Mouse (Mus musculus) limb, embryonic 11.5 days (tissue): Measurements from ENCODE around the gene Wnt10a. TPM values are rescaled to one million over a fixed set of nuclear protein-coding genes. Genes with fewer than 3 reads are reported as not detected.

Experiments used
- ATAC-seq: fragments of 200-750 bp; cut with Nextera tagmentation; 2 replicates; pipeline ENCODE4 v1.8.0; 2017; ENCODE audit warnings: low read depth; ENCODE audit not compliant: insufficient number of reproducible peaks, low FRiP score, low TSS enrichment
- DNase-seq: peaks from one replicate; pipeline ENCODE4 v3.0.0-alpha.2; 2015; ENCODE audit warnings: low spot score
- H3K27ac ChIP-seq: fragments of 300-500 bp; sonication (generic); replicated peaks from 2 replicates; pipeline ENCODE4 v1.5.1; 2014; ENCODE audit warnings: low read depth, mild to moderate bottlenecking, low read length
- H3K27me3 ChIP-seq: fragments of 300-500 bp; sonication (generic); 2 replicates; pipeline ENCODE4 v1.6.1; 2014; ENCODE audit warnings: mild to moderate bottlenecking, low read length, mixed read lengths; ENCODE audit not compliant: control insufficient read depth, insufficient read depth
- H3K36me3 ChIP-seq: fragments of 300-500 bp; sonication (generic); 2 replicates; pipeline ENCODE4 v1.6.1; 2014; ENCODE audit warnings: mild to moderate bottlenecking, low read length, moderate library complexity, mixed read lengths; ENCODE audit not compliant: control insufficient read depth, insufficient read depth
- H3K4me1 ChIP-seq: fragments of 300-500 bp; sonication (generic); 2 replicates; pipeline ENCODE4 v1.6.1; 2014; ENCODE audit warnings: low read length, mixed read lengths; ENCODE audit not compliant: control insufficient read depth, insufficient read depth
- H3K4me2 ChIP-seq: fragments of 300-500 bp; sonication (generic); 2 replicates; pipeline ENCODE4 v1.6.1; 2014; ENCODE audit warnings: low read depth, mild to moderate bottlenecking, moderate library complexity; ENCODE audit not compliant: severe bottlenecking
- H3K4me3 ChIP-seq: fragments of 300-500 bp; sonication (generic); 2 replicates; pipeline ENCODE4 v1.5.1; 2014; ENCODE audit warnings: low read depth, low read length
- H3K9ac ChIP-seq: fragments of 300-500 bp; sonication (generic); 2 replicates; pipeline ENCODE4 v1.6.1; 2014; ENCODE audit warnings: mild to moderate bottlenecking, low read length
- H3K9me3 ChIP-seq: fragments of 300-500 bp; sonication (generic); 2 replicates; pipeline ENCODE4 v1.6.1; 2016; ENCODE audit warnings: low read length; ENCODE audit not compliant: control insufficient read depth
- WGBS: fragments of 180-500 bp; shearing (Covaris S2); extraction: QIAGEN DNeasy Blood & Tissue Kit; methylation state at CpG from one replicate; pipeline ENCODE4 v1.1.7; 2014; 5-methylcytosine and 5-hydroxymethylcytosine counted together
- polyA plus RNA-seq: library from polyadenylated mRNA; unstranded; fragments of >200 nt; fragmentation: Nextera tagmentation; extraction: Ambion mirVana; gene quantifications from 2 replicates; pipeline ENCODE4 v1.2.1, GENCODE M21; 2014

Wnt10a gene
- polyA plus RNA-seq, 1 experiment from 2014 or later = 1.6 TPM

DNA sequence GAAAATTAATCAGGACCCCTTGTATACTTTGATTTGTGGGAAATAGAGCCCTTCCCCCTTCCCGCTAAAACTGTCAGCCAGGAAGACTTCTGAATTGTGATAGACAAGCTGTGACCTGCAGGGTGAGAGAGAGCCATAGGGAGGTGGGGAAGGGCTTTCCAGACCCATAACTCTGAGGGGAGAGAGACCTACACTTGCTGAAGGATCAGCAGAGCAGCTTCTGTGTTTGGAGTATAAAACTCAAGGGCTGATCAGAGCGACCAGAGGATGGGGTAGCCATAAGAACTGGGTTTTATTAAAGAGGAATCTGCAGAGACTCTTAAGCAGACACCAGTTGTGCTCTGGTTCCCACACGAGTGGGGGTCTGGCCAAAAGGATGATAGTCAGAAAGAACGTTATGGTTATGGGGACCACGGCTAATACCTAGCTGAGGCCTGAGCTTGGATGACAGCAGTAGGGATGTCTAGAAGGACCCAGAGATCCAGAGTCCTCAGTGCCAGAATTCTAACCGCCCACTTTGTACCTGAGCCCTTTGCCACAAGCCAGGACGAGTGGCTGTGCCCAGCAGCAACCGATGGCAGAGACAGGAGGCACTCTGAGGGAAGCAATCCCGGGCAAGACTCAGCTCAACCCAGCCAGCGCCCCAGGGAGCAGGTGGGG lies 13.0 kb downstream of the Wnt10a start:
- H3K36me3 ChIP-seq = no peaks in the 10 kb centered on the region
- no peak overlapping the region for H3K4me3 ChIP-seq
- no peak overlapping the region for H3K27ac ChIP-seq
- H3K4me1 ChIP-seq = peaks cover 31% of the 10 kb centered on the region
- H3K27me3 ChIP-seq = peaks cover 89% of the 10 kb centered on the region
- H3K4me2 ChIP-seq = no peak overlapping the region
- DNase-seq (no peak), ATAC-seq (no peak)
- H3K9me3 ChIP-seq = no peaks in the 10 kb centered on the region
- WGBS = 4% methylated on average over 10 of the region's 10 CpGs
- H3K9ac ChIP-seq = no peak overlapping the region

DNA sequence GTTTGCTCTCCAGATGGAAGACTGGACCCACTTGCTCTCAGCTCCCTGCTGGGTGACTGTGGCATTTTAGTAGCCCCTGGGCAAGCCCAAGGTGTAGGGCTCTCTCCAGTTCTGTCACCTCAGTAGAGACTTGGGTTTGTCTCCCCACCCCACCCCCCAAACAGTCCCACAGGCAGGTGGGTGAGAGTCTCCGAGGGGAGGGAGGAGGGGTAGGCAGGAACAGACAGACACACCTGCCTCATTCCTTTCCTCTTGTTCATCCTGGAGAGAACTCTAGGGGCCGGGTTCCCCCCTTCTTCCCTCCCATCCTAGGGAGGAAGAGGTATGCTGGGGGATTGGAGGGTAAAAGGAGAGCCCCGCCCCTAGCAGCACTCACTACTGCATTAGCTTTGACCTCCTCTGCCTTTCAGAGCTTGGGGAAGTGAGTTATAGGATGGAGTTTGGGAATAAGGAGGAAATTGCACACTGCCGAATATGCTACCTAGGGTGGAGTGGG lies 14.1 kb downstream of the Wnt10a start:
- H3K4me3 ChIP-seq = no peak overlapping the region
- no peak overlapping the region for H3K4me2 ChIP-seq
- no peaks in the 10 kb centered on the region for H3K36me3 ChIP-seq
- ATAC-seq = no peak
- DNase-seq = no peak
- no peaks in the 10 kb centered on the region for H3K9me3 ChIP-seq
- peaks cover 80% of the 10 kb centered on the region for H3K27me3 ChIP-seq
- peaks cover 28% of the 10 kb centered on the region for H3K4me1 ChIP-seq
- H3K27ac ChIP-seq = no peak overlapping the region
- no peak overlapping the region for H3K9ac ChIP-seq
- 15% methylated on average over 4 of the region's 4 CpGs for WGBS

DNA sequence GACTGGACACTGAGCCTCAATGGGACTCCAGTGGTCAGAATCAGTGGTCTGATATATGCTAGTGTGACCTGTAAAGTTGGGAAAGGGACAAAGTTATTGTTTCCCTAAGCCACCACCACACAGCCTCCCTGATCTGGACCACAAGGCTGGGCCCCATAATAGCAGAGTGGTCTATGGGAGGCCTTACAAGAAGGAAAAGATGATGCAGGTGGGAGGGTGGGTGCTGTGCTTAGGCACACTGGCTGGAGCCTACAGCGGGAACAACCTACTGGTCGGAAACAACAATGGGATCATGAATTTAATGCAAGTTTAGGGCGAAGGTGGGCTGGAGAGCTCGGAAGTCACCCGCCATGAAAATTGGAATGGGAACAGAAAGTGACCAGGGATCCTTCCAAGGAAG lies 14.5 kb downstream of the Wnt10a start:
- no peak overlapping the region for H3K27ac ChIP-seq
- H3K4me1 ChIP-seq = peaks cover 25% of the 10 kb centered on the region
- H3K4me3 ChIP-seq = no peak overlapping the region

DNA sequence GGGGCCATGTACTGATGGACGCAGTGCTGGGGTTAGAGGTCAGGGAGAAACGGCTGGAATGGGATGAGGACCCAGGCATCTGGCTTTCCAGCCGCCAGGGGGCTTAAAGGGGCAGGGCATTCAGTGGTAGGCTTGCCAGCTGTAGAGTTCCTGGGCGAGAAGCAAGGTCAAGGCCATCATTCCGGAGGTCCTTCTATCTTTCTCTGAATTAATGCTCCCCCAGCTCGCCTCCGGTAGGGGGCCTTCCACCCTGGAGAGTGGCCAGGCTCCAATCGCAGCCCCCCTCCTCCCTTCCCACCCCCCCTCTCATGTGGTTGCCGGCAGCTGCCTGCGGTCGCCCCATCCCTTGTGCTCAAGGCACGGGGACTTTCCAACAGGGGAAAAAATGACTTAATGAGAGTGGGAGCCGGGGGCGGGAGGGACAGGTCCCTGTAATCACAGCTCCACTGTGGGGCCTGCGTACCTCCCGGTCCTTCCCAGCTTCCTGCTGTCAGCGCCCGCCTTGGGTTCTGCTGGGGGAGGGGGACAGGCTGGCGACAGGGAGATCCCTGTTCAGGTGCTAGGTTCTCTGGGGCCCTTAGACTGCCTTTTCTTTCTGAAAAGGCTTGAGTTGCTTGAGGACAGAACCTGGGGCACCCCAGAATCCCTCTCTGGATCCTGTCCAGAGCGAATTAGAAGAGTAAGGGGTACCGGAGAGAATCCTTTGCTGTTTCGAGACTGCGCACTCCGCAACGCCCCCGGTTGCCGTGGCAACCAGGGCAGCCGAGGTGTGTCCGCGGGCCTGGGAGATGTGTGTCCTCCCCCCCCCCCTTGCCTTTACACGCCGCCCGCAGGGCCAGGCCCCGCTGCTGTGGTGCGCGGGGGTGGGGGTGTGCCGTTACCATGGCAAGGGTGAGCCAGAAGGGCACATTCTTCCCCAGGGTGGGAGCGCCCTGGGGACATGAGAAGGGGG lies 15.3 kb downstream of the Wnt10a start:
- peaks cover 23% of the 10 kb centered on the region for H3K4me1 ChIP-seq
- ATAC-seq = 0 out of 2 replicates have a peak, but pooled peaks have one; percentile 19

More for the DNA sequence above, 14.5 kb downstream of the Wnt10a start:
- 3% methylated on average over 5 of the region's 5 CpGs for WGBS
- H3K27me3 ChIP-seq = peaks cover 76% of the 10 kb centered on the region
- ATAC-seq = no peak
- no peak overlapping the region; the same call in 1 of the 2 replicates for H3K4me2 ChIP-seq
- H3K9me3 ChIP-seq = no peaks in the 10 kb centered on the region
- no peaks in the 10 kb centered on the region for H3K36me3 ChIP-seq
- H3K9ac ChIP-seq = no peak overlapping the region
- no peak for DNase-seq

DNA sequence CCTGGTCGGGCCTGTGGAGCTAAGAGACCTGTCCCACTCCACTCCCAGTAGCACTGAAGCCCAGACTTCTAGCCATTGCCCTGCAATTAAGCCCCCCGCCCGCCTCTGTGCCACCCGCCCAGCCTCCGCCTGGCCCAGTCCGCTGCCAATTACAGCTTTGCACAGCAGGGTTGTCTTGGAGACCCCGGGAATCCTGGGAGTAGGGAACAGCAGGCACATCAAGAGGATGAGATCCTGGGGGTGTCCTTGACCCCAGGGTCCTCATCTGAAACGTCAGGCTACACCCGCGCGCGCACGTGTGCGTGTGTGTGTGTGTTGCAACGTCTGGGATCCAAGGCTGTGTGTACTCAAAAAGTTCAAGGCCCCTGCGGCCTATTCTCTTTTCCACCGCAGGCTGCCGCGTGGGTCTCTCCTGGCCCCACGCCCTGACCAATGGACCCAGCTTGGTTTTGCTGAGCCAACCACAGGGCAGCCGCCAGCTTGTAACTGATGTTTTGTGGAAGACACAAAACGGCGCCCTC lies 16.3 kb downstream of the Wnt10a start:
- DNase-seq (peak; percentile 49), ATAC-seq (peak; percentile 14; the same call in 1 of the 2 replicates)
- H3K4me2 ChIP-seq = peak overlapping the region; percentile 44; the same call in 1 of the 2 replicates
- peaks cover 23% of the 10 kb centered on the region for H3K4me1 ChIP-seq
- no peaks in the 10 kb centered on the region for H3K9me3 ChIP-seq
- 2% methylated on average over 23 of the region's 23 CpGs for WGBS
- H3K27ac ChIP-seq = no peak overlapping the region
- no peak overlapping the region for H3K4me3 ChIP-seq
- H3K36me3 ChIP-seq = no peaks in the 10 kb centered on the region
- H3K9ac ChIP-seq = no peak overlapping the region
- peaks cover 59% of the 10 kb centered on the region for H3K27me3 ChIP-seq

More for the DNA sequence above, 15.3 kb downstream of the Wnt10a start:
- Histone ChIP-seq H3K4me2 (peak overlapping the region; percentile 44), H3K9ac (no peak overlapping the region), H3K4me3 (peak overlapping the region; percentile 17), H3K36me3 (no peaks in the 10 kb centered on the region), H3K9me3 (no peaks in the 10 kb centered on the region), H3K27me3 (peaks cover 69% of the 10 kb centered on the region), H3K27ac (no peak overlapping the region)
- DNase-seq = peak; percentile 64
- WGBS = 1% methylated on average over 38 of the region's 38 CpGs

DNA sequence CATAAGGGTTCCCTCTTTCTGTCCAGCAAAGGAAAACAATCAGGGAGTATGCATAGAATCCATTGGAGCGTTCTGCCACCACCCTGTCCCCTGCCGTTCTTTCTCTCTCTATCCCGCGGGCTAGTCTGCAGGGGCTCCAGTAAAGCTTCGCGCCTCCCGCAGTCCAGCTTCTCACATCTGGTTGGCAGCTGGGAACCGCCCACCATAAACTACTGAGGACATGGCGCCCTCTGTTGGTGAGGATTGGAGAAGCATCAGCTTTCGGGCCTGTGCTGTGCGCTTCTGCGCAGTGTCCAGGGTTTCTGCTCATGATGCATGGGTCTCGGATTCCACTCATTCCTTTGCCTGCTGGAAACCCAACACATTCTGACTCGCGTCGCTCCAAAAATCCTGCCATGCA lies 16.8 kb downstream of the Wnt10a start:
- DNase-seq = peak; percentile 99
- ATAC-seq = peak; percentile 76
- WGBS = under 1% methylated on average over 16 of the region's 16 CpGs
- no peaks in the 10 kb centered on the region for H3K36me3 ChIP-seq
- H3K9ac ChIP-seq = no peak overlapping the region
- no peak overlapping the region for H3K27ac ChIP-seq
- H3K4me1 ChIP-seq = peaks cover 22% of the 10 kb centered on the region
- no peaks in the 10 kb centered on the region for H3K9me3 ChIP-seq
- peaks cover 54% of the 10 kb centered on the region for H3K27me3 ChIP-seq
- H3K4me2 ChIP-seq = peak overlapping the region; percentile 37
- H3K4me3 ChIP-seq = no peak overlapping the region

DNA sequence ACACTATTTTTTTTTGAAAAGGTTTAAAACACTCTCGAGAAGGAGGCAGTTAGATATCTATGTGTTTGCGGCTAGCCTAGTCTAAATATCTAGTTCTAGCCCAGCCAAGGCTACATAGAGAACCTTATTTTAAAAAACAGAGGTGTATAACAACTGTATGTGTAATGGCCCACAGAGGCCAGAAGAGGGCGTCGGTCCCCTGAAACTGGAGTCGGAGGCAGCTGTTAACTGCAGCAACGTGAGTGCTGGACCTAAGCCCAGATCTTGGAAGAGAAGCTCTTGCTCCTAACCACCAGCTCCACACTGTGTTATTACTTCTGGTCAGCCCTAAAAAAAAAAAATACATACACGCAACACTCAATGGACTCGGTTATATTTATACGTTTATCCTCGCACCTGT lies 17.7 kb downstream of the Wnt10a start:
- 59% methylated on average over 10 of the region's 10 CpGs for WGBS
- ATAC-seq (no peak), DNase-seq (no peak)
- peaks cover 14% of the 10 kb centered on the region for H3K4me1 ChIP-seq
- no peaks in the 10 kb centered on the region for H3K9me3 ChIP-seq
- no peak overlapping the region for H3K9ac ChIP-seq
- H3K36me3 ChIP-seq = no peaks in the 10 kb centered on the region
- H3K27ac ChIP-seq = no peak overlapping the region
- no peak overlapping the region for H3K4me2 ChIP-seq
- no peak overlapping the region for H3K4me3 ChIP-seq
- peaks cover 45% of the 10 kb centered on the region for H3K27me3 ChIP-seq

DNA sequence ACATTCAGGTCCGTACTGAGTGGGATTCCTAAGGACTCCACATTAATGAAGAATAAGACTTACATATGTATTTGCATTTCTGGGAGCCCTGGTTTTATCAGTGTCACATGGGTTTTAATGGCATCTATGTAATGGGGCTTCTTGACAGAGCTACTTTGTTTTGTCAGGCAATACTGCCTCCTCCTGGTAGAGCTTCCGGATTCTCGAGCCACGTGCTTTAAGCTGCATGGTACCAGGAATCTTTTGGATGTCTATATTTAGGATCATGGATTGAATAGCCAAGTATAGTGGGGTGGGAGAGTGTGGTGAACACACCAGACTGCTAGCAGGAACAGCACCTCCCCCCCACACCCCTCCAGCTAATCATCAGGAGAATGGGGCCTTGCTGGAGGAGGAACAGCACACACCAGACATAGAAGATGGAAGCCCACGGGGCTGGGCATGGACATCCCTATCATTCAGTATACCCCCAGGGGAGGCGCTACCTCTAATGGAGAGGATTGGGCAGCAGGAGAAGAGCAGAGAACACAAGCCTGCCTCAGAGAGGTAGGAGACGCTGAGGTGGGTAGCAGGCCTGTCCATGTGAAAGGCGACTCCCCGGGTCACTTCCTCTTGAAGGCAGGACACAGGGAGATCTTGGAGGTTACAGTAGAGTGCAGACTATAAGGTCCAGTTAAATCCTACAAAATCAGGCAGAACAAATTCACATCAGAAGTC lies 23.8 kb downstream of the Wnt10a start:
- Histone ChIP-seq H3K9ac (no peak overlapping the region), H3K27me3 (no peaks in the 10 kb centered on the region), H3K4me2 (no peak overlapping the region), H3K4me1 (no peaks in the 10 kb centered on the region), H3K36me3 (no peaks in the 10 kb centered on the region), H3K9me3 (no peaks in the 10 kb centered on the region), H3K4me3 (no peak overlapping the region), H3K27ac (no peak overlapping the region)
- WGBS = 80% methylated on average over 9 of the region's 9 CpGs
- ATAC-seq = no peak
- DNase-seq = no peak
